Mouse (Mus musculus): ENCODE measurements around the gene Akap13. TPM values are rescaled to one million over a fixed set of nuclear protein-coding genes. Genes with fewer than 3 reads are reported as not detected.

Gene Akap13
- polyA plus RNA-seq, 1 experiment = 5.4 TPM

DNA sequence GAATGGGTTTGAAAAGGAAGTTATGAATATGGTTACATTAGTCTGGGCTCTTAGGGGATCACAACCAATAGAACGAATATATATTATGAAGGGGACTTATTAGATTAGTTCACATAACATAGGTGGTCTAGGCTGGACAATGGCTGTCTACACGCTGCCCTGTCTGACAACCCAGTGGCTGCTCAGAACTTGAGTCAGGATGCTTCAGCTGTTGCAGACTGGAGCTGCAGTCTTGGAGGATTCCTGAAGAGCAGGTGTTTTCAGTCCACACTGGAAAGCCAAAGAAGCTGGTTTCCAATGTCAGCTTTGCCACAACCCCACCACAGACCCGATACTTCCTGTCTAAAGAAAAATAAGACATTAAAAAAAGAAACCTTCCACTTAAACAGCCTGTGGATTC, 23.3 kb upstream of the Akap13 start:
- Histone ChIP-seq H3K27me3 (ENCODE audit: control insufficient read depth, insufficient read depth, low read length) (no peaks in the 10 kb centered on the region), H3K4me3 (replicated peaks; ENCODE audit: insufficient read depth, low read depth, low read length) (no peak overlapping the region), H3K27ac (ENCODE audit: insufficient read depth, low read length) (no peak overlapping the region), H3K4me1 (ENCODE audit: control insufficient read depth, insufficient read depth, low read length) (no peaks in the 10 kb centered on the region)
- WGBS = 80% methylated on average over 3 of the region's 3 CpGs
- no peak for TF ChIP-seq CTCF (IDR thresholded peaks at IDR 0.05; ENCODE audit: borderline replicate concordance, insufficient read depth, low read depth, low read length)
- no peak for TF ChIP-seq POLR2A (IDR thresholded peaks at IDR 0.05; ENCODE audit: borderline replicate concordance, insufficient read depth, low read length)
- no peak for DNase-seq

- no peak for TF ChIP-seq POLR2A (IDR thresholded peaks at IDR 0.05; ENCODE audit: borderline replicate concordance, insufficient read depth, low read length)
- no peak for TF ChIP-seq CTCF (IDR thresholded peaks at IDR 0.05; ENCODE audit: borderline replicate concordance, insufficient read depth, low read depth, low read length)
- Histone ChIP-seq H3K4me3 (replicated peaks; ENCODE audit: insufficient read depth, low read depth, low read length) (no peak overlapping the region), H3K4me1 (ENCODE audit: control insufficient read depth, insufficient read depth, low read length) (no peaks in the 10 kb centered on the region), H3K27ac (ENCODE audit: insufficient read depth, low read length) (no peak overlapping the region), H3K27me3 (ENCODE audit: control insufficient read depth, insufficient read depth, low read length) (no peaks in the 10 kb centered on the region)
- WGBS = 74% methylated on average over 8 of the region's 8 CpGs
- DNase-seq = no peak
Measured at GRCm38 (mm10) chr7:75436413-75437174, 18.7 kb upstream of the Akap13 start.

- TF ChIP-seq CTCF (IDR thresholded peaks at IDR 0.05; ENCODE audit: borderline replicate concordance, insufficient read depth, low read depth, low read length) (no peak), POLR2A (IDR thresholded peaks at IDR 0.05; ENCODE audit: borderline replicate concordance, insufficient read depth, low read length) (no peak)
- 79% methylated on average over 4 of the region's 4 CpGs for WGBS
Measured at GRCm38 (mm10) chr7:75439570-75439969, 15.8 kb upstream of the Akap13 start.

GRCm38 (mm10) chr7:75440241-75440640, 15.1 kb upstream of the Akap13 start:
- WGBS = 88% methylated on average over 2 of the region's 2 CpGs
- Histone ChIP-seq H3K4me3 (replicated peaks; ENCODE audit: insufficient read depth, low read depth, low read length) (no peak overlapping the region), H3K27ac (ENCODE audit: insufficient read depth, low read length) (no peak overlapping the region), H3K4me1 (ENCODE audit: control insufficient read depth, insufficient read depth, low read length) (no peaks in the 10 kb centered on the region), H3K27me3 (ENCODE audit: control insufficient read depth, insufficient read depth, low read length) (no peaks in the 10 kb centered on the region)
- no peak for DNase-seq
- TF ChIP-seq CTCF (IDR thresholded peaks at IDR 0.05; ENCODE audit: borderline replicate concordance, insufficient read depth, low read depth, low read length) (no peak), POLR2A (IDR thresholded peaks at IDR 0.05; ENCODE audit: borderline replicate concordance, insufficient read depth, low read length) (no peak)

More at GRCm38 (mm10) chr7:75439570-75439969, 15.8 kb upstream of the Akap13 start:
- H3K4me3 ChIP-seq (replicated peaks; ENCODE audit: insufficient read depth, low read depth, low read length) = no peak overlapping the region
- no peaks in the 10 kb centered on the region for H3K4me1 ChIP-seq (ENCODE audit: control insufficient read depth, insufficient read depth, low read length)
- no peak overlapping the region for H3K27ac ChIP-seq (ENCODE audit: insufficient read depth, low read length)
- DNase-seq = no peak
- H3K27me3 ChIP-seq (ENCODE audit: control insufficient read depth, insufficient read depth, low read length) = no peaks in the 10 kb centered on the region

DNA sequence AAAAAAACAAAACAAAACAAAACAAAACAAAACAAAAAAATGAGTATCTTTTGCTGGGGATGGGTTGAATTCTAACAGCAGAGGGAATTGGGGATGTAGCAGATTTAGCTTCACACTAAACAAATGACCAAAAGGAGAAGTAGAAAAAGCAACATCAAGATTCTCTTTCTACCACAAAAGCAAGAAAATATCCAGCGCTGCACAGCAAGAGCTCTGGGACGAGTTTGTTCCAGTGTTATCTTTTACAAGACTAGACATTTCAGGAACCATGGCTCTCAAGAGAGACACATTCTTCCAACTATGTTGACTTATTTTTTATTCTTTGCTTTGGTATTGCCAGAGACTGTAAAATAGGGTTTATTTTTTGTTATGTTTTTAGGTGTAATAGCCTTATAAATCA, 13.4 kb upstream of the Akap13 start:
- Histone ChIP-seq H3K4me1 (ENCODE audit: control insufficient read depth, insufficient read depth, low read length) (no peaks in the 10 kb centered on the region), H3K27ac (ENCODE audit: insufficient read depth, low read length) (no peak overlapping the region), H3K4me3 (replicated peaks; ENCODE audit: insufficient read depth, low read depth, low read length) (no peak overlapping the region), H3K27me3 (ENCODE audit: control insufficient read depth, insufficient read depth, low read length) (no peaks in the 10 kb centered on the region)
- no peak for DNase-seq
- no peak for TF ChIP-seq POLR2A (IDR thresholded peaks at IDR 0.05; ENCODE audit: borderline replicate concordance, insufficient read depth, low read length)
- no peak for TF ChIP-seq CTCF (IDR thresholded peaks at IDR 0.05; ENCODE audit: borderline replicate concordance, insufficient read depth, low read depth, low read length)
- 84% methylated on average over 2 of the region's 2 CpGs for WGBS

GRCm38 (mm10) chr7:75456152-75456888, 986 bp downstream of the Akap13 start:
- Histone ChIP-seq H3K27ac (ENCODE audit: insufficient read depth, low read length) (no peak overlapping the region), H3K4me3 (replicated peaks; ENCODE audit: insufficient read depth, low read depth, low read length) (peak overlapping the region; percentile 65), H3K27me3 (ENCODE audit: control insufficient read depth, insufficient read depth, low read length) (no peaks in the 10 kb centered on the region), H3K4me1 (ENCODE audit: control insufficient read depth, insufficient read depth, low read length) (no peaks in the 10 kb centered on the region)
- WGBS = 3% methylated on average over 25 of the region's 25 CpGs
- DNase-seq = peak in 1 of 2 experiments; percentile 3
- TF ChIP-seq POLR2A (IDR thresholded peaks at IDR 0.05; ENCODE audit: borderline replicate concordance, insufficient read depth, low read length) = no peak
- TF ChIP-seq CTCF (IDR thresholded peaks at IDR 0.05; ENCODE audit: borderline replicate concordance, insufficient read depth, low read depth, low read length) = no peak

- Histone ChIP-seq H3K27ac (ENCODE audit: insufficient read depth, low read length) (no peak overlapping the region), H3K27me3 (ENCODE audit: control insufficient read depth, insufficient read depth, low read length) (no peaks in the 10 kb centered on the region), H3K4me1 (ENCODE audit: control insufficient read depth, insufficient read depth, low read length) (no peaks in the 10 kb centered on the region), H3K4me3 (replicated peaks; ENCODE audit: insufficient read depth, low read depth, low read length) (no peak overlapping the region)
- TF ChIP-seq POLR2A (IDR thresholded peaks at IDR 0.05; ENCODE audit: borderline replicate concordance, insufficient read depth, low read length) (no peak), CTCF (IDR thresholded peaks at IDR 0.05; ENCODE audit: borderline replicate concordance, insufficient read depth, low read depth, low read length) (no peak)
- no peak for DNase-seq
- 91% methylated on average over 1 of the region's 1 CpGs for WGBS
Measured at GRCm38 (mm10) chr7:75460290-75460689, 5.0 kb downstream of the Akap13 start.

All from cerebellum, adult 2 months (tissue).